Mouse (Mus musculus) spleen, adult 2 months (tissue): Measurements from ENCODE around the gene Eef1a1. TPM values are rescaled to one million over a fixed set of nuclear protein-coding genes. Genes with fewer than 3 reads are reported as not detected.

ENCODE experiments used
- DNase-seq, 2 experiments: peaks; one replicate each; pipeline versions ENCODE4 v3.0.0 to v3.0.0-alpha.2; 2012 to 2021; ENCODE audit warnings: low spot score in 2 of 2, low read depth in 1 of 2
- H3K27ac ChIP-seq: fragments of 200-500 bp; 2 replicates; pipeline ENCODE4 v1.5.1; 2012; ENCODE audit warnings: low read length, inconsistent platforms; ENCODE audit not compliant: insufficient read depth
- H3K27me3 ChIP-seq: fragments of 200-500 bp; 2 replicates; pipeline ENCODE4 v1.6.1; 2012; ENCODE audit warnings: mild to moderate bottlenecking, moderate library complexity, low read length, inconsistent platforms; ENCODE audit not compliant: control insufficient read depth, insufficient read depth
- H3K36me3 ChIP-seq: fragments of 200-500 bp; 2 replicates; pipeline ENCODE4 v1.6.1; 2012; ENCODE audit warnings: mild to moderate bottlenecking, low read length, inconsistent platforms; ENCODE audit not compliant: control insufficient read depth, insufficient read depth
- H3K4me1 ChIP-seq: fragments of 200-500 bp; 2 replicates; pipeline ENCODE4 v1.6.1; 2011; ENCODE audit warnings: inconsistent platforms; ENCODE audit not compliant: control insufficient read depth, insufficient read depth, insufficient read length
- H3K4me3 ChIP-seq: fragments of 200-500 bp; 2 replicates; pipeline ENCODE4 v1.5.1; 2011; ENCODE audit warnings: mild to moderate bottlenecking, inconsistent platforms; ENCODE audit not compliant: insufficient read depth, insufficient read length; ENCODE audit errors: extremely low read depth
- CTCF ChIP-seq: fragments of 200-500 bp; IDR thresholded peaks from 2 replicates; pipeline ENCODE4 v1.5.1; 2011; ENCODE audit warnings: mild to moderate bottlenecking, inconsistent platforms; ENCODE audit not compliant: insufficient read depth, insufficient read length, insufficient replicate concordance; ENCODE audit errors: extremely low read depth
- POLR2A ChIP-seq: fragments of 200-500 bp; IDR thresholded peaks from 2 replicates; pipeline ENCODE4 v1.6.1; 2011; ENCODE audit warnings: low read depth, low read length, inconsistent platforms
- WGBS: fragments of 180-500 bp; shearing (Covaris S2); methylation state at CpG from one replicate; pipeline ENCODE4 v1.1.7; 2018; 5-methylcytosine and 5-hydroxymethylcytosine counted together
- polyA plus RNA-seq: library from polyadenylated mRNA; depleted of rRNA; stranded (reverse); fragments of >200 nt; gene quantifications from 2 replicates; pipeline ENCODE4 v1.2.3, GENCODE M21; 2012

The Eef1a1 gene
- polyA plus RNA-seq, 1 experiment: 2,890 TPM

DNA sequence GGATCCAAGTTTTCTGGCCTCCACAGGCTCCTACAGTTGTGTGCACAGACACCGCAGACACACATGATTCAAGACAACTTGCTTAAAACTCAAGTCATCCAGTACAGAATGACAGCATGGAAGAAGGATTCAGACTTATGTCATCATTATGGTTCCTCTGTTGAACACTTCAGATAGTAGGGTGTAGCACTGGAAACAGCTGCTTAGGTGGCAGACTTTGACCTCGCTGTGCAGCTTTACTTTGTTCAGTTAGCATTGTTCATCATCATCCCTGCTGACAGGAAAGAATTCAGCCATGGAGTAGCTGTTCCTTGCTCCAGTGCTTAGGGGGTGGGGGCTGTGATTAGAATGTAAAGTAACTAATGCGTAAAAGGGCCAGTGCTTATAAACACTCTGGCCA, 23.2 kb downstream of the Eef1a1 start:
- WGBS: 99% methylated on average over 3 of the region's 3 CpGs
- Histone ChIP-seq H3K4me3 (no peak overlapping the region), H3K4me1 (no peaks in the 10 kb centered on the region), H3K36me3 (peaks cover 19% of the 10 kb centered on the region), H3K27me3 (no peaks in the 10 kb centered on the region), H3K27ac (no peak overlapping the region)
- no peak for DNase-seq
- TF ChIP-seq POLR2A: no peak
- TF ChIP-seq CTCF: no peak

DNA sequence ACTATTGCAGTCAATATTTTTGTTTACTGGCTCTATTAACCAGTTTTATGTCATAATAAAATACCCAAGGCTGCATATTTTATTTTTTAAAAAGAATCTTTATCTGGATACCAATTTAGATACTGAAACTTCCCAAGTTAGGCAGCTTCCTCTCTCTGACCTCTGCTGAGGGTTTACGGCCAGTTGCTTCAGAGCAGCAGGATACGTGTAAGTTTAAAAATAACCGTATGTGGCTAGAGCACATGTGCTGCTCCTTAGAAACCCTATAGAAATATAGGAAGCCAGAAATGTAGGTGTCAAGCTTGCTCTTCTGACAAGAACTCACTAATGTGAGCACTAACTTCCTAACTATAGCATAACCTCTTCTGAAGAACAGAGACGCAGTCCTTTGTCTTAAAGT, 25.6 kb downstream of the Eef1a1 start:
- Histone ChIP-seq H3K27ac (no peak overlapping the region), H3K36me3 (peaks cover 25% of the 10 kb centered on the region), H3K4me3 (no peak overlapping the region), H3K4me1 (no peaks in the 10 kb centered on the region), H3K27me3 (no peaks in the 10 kb centered on the region)
- TF ChIP-seq CTCF (no peak), POLR2A (no peak)
- no peak for DNase-seq
- 47% methylated on average over 4 of the region's 4 CpGs for whole genome bisulfite sequencing

DNA sequence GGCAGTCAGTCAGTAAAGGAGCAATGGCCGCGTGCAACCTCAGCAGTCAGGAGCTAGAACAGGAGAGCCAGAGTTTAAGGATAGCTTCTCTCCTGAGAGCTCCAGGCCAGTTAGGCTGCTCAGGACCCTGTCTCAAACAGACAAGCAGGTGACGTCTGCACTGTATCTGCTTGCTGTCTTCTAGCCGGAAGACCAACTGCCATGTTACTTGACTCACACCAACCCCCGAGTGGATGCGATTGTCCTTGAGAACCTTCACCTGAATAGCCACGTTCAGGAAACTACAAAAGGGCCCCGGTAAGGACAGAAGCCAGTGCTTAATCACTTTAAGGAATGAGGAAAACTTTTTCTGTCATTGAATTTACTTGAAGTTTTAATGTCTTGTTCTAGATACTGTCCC, 31.9 kb downstream of the Eef1a1 start:
- no peaks in the 10 kb centered on the region for H3K4me1 ChIP-seq
- peaks cover 27% of the 10 kb centered on the region for H3K36me3 ChIP-seq
- no peaks in the 10 kb centered on the region for H3K27me3 ChIP-seq
- 91% methylated on average over 8 of the region's 8 CpGs for WGBS
- no peak for DNase-seq
- no peak overlapping the region for H3K4me3 ChIP-seq
- H3K27ac ChIP-seq: no peak overlapping the region
- TF ChIP-seq CTCF (no peak), POLR2A (no peak)

DNA sequence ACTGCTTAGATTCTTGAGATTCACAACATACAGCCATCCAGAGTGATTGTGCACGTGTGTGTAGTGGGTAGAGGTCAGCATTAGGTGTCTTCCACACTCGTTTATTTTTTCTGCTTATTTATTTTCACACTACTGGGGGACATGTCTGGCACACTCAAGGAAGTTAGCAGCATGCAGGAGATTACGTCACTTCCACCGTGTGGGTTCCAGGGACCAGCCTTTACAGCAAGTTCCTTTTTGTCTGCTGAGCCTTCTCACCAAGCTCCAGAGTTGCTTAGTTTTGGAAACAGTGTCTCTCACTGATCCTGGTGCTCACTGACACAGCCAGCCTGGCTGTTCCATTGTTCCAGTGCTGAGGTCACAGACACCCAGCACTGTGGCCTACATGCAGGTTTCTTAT, 37.6 kb downstream of the Eef1a1 start:
- no peak overlapping the region for H3K4me3 ChIP-seq
- peaks cover 12% of the 10 kb centered on the region for H3K36me3 ChIP-seq
- H3K27me3 ChIP-seq: no peaks in the 10 kb centered on the region
- 29% methylated on average over 4 of the region's 4 CpGs for WGBS
- DNase-seq: peak in 1 of 2 experiments; percentile 24
- H3K4me1 ChIP-seq: no peaks in the 10 kb centered on the region; the same call in 1 of the 2 replicates
- no peak overlapping the region for H3K27ac ChIP-seq
- no peak for TF ChIP-seq CTCF
- no peak for TF ChIP-seq POLR2A

- Histone ChIP-seq H3K36me3 (peaks cover 10% of the 10 kb centered on the region), H3K4me1 (no peaks in the 10 kb centered on the region; the same call in 1 of the 2 replicates), H3K4me3 (no peak overlapping the region), H3K27me3 (no peaks in the 10 kb centered on the region), H3K27ac (no peak overlapping the region)
- TF ChIP-seq POLR2A: no peak
- TF ChIP-seq CTCF: no peak
- DNase-seq: no peak
- WGBS: 87% methylated on average over 5 of the region's 5 CpGs
Measured at GRCm38 (mm10) chr9:78450404-78450803, 38.5 kb downstream of the Eef1a1 start.

DNA sequence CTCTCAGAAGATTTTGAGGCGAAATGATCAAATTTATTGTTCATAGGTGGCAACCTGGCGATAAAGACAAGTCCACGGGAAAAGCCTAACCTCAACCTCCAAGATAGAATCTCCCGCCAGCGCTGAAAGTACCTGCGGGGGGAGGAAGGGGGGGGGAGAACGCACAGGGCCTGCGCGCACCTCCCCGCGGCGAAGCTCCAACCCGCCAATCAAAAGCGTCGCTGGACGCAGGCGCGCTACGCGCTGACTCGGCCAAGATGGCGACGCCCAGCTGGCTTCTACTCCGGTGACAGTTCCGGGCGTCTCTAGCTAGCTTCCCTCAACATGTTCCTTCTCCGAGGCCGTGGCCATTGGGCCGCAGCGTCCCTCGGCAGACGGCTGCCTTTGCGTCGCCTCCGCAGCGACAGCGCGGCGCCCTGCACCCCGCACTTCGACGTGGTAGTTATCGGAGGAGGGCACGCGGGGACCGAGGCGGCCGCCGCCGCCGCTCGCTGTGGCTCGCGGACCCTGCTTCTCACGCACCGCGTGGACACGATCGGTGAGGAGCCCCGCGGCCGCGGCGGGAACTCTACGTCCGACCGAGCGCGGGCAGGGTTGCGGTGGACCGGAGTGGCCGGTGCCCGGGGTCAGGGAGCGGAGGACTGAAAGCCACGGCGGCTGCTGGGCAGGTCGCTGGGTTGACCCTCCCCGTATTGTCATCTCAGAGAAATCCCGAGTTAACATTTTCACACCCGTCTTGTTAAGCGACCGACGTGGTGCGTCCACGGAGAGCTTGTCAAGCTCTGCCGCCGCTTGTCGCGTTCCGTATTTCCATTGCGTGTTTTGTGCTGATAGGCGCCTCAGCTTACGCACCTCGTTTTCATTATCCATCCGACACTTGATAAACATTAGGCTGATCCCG, 40.7 kb downstream of the Eef1a1 start, which contains the start of the genes Mto1 and Gm17324:
Gene Mto1 (plus strand): TSS at position 236 of the 901 bp plus-strand sequence.
Gene Gm17324 (minus strand): TSS at position 814 of the 901 bp plus-strand sequence.
- WGBS: under 1% methylated on average over 96 of the region's 96 CpGs
- DNase-seq: peak; percentile 84 to 85
- H3K4me1 ChIP-seq: no peaks in the 10 kb centered on the region; the same call in 1 of the 2 replicates
- H3K36me3 ChIP-seq: peaks cover 6% of the 10 kb centered on the region; the same call in 1 of the 2 replicates
- H3K4me3 ChIP-seq: peak within 1 kb of the TSS; percentile 71
- TF ChIP-seq POLR2A (peak; percentile 67), CTCF (no peak)
- peak within 1 kb of the TSS; percentile 76 for H3K27ac ChIP-seq
- H3K27me3 ChIP-seq: no peaks in the 10 kb centered on the region

DNA sequence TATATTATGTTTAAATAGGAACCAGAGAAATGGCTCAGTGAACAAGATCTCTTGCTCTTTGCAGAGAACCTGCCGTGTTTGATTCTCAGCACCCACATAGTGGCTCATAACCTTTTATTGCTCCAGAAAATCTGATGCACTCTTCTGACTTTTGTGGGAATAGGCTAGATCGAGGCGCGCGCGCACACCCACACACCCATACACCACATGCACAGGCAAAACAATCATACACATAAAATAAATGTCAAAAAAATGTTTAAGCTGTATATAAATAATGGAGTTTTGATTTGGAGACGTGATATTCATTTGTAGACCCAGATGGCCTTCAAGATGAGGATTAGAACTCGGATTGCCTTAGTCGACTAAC, 41.4 kb downstream of the Eef1a1 start:
- Histone ChIP-seq H3K27me3 (peaks cover 3% of the 10 kb centered on the region), H3K4me3 (peak overlapping the region; percentile 37; the same call in 1 of the 2 replicates), H3K36me3 (peaks cover 3% of the 10 kb centered on the region; the same call in 1 of the 2 replicates), H3K27ac (no peak overlapping the region), H3K4me1 (peaks cover 2% of the 10 kb centered on the region)
- WGBS: 36% methylated on average over 9 of the region's 9 CpGs
- TF ChIP-seq CTCF (no peak), POLR2A (no peak)
- no peak for DNase-seq
